Mouse (Mus musculus) limb, embryonic 13.5 days (tissue): Measurements from ENCODE around the gene Atp5g3. TPM values are rescaled to one million over a fixed set of nuclear protein-coding genes. Genes with fewer than 3 reads are reported as not detected.

Experiments
- ATAC-seq: fragments of 200-750 bp; cut with Nextera tagmentation; 2 replicates; pipeline ENCODE4 v1.8.0; 2017; ENCODE audit warnings: low read depth, moderate number of reproducible peaks, moderate TSS enrichment; ENCODE audit not compliant: low FRiP score
- H3K27ac ChIP-seq: fragments of 300-500 bp; sonication (generic); 2 replicates; pipeline ENCODE4 v1.5.1; 2015; ENCODE audit warnings: inconsistent platforms, mild to moderate bottlenecking, moderate library complexity
- H3K27me3 ChIP-seq: fragments of 300-500 bp; sonication (generic); 2 replicates; pipeline ENCODE4 v1.6.1; 2015; ENCODE audit warnings: mild to moderate bottlenecking, inconsistent platforms
- H3K36me3 ChIP-seq: fragments of 300-500 bp; sonication (generic); 2 replicates; pipeline ENCODE4 v1.6.1; 2015; ENCODE audit warnings: inconsistent platforms, mild to moderate bottlenecking, moderate library complexity
- H3K4me1 ChIP-seq: fragments of 300-500 bp; sonication (generic); 2 replicates; pipeline ENCODE4 v1.6.1; 2015; ENCODE audit warnings: inconsistent platforms
- H3K4me2 ChIP-seq: fragments of 300-500 bp; sonication (generic); replicated peaks from 2 replicates; pipeline ENCODE4 v1.6.1; 2015; ENCODE audit warnings: inconsistent platforms, mild to moderate bottlenecking, moderate library complexity
- H3K4me3 ChIP-seq: fragments of 300-500 bp; sonication (generic); 2 replicates; pipeline ENCODE4 v1.5.1; 2015; ENCODE audit warnings: moderate library complexity, mild to moderate bottlenecking, inconsistent platforms
- H3K9ac ChIP-seq: fragments of 300-500 bp; sonication (generic); 2 replicates; pipeline ENCODE4 v1.6.1; 2015; ENCODE audit warnings: mild to moderate bottlenecking, inconsistent platforms
- H3K9me3 ChIP-seq: fragments of 300-500 bp; sonication (generic); 2 replicates; pipeline ENCODE4 v1.6.1; 2016; ENCODE audit warnings: inconsistent platforms
- WGBS: fragments of 180-500 bp; shearing (Covaris S2); methylation state at CpG from one replicate; pipeline ENCODE4 v1.1.7; 2015; 5-methylcytosine and 5-hydroxymethylcytosine counted together
- polyA plus RNA-seq: library from polyadenylated mRNA; unstranded; fragments of >200 nt; fragmentation: Nextera tagmentation; extraction: Ambion mirVana; gene quantifications from 2 replicates; pipeline ENCODE4 v1.2.1, GENCODE M21; 2015

Atp5g3 gene
- 1,028 and 1,094 TPM in 2 replicates for polyA plus RNA-seq

DNA sequence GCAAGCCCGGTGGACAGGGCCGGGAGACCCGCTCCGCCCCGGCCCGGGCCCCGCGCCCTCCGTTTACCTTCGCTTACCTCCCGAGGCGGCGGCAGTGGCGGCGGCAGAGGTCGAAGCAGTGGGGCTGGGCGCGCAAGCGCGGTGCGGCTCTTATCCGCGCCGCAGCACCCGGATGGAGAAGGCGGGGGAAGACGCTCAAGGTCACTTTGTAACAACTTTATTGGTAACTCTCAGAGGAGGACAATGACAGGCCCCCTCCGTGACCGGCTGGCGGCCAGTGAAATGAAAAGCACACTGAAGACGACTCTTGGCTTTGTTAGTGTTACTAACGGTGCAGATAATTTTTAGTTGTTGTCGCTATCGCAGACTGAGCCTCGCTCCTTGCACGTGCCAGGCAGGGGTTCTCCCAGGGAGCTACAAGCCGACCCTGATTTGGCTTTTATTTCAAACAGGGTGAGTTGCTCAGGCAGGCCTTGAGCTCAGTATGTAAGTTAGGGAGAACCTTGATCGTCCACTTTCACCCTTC lies at the start of gene Atp5g3:
Gene Atp5g3, minus strand, starts transcription at position 152 of the 526 bp plus-strand sequence.
- H3K4me2 ChIP-seq, result peak within 1 kb of the TSS; percentile 85
- peaks cover 35% of the 10 kb centered on the region for H3K36me3 ChIP-seq
- H3K9me3 ChIP-seq, result no peaks in the 10 kb centered on the region
- H3K27me3 ChIP-seq, result no peaks in the 10 kb centered on the region
- ATAC-seq, result peak; percentile 95
- H3K27ac ChIP-seq, result peak within 1 kb of the TSS; percentile 94
- peak within 1 kb of the TSS; percentile 100 for H3K9ac ChIP-seq
- peak within 1 kb of the TSS; percentile 99 for H3K4me3 ChIP-seq
- under 1% methylated on average over 38 of the region's 38 CpGs for WGBS
- peaks cover 8% of the 10 kb centered on the region for H3K4me1 ChIP-seq

DNA sequence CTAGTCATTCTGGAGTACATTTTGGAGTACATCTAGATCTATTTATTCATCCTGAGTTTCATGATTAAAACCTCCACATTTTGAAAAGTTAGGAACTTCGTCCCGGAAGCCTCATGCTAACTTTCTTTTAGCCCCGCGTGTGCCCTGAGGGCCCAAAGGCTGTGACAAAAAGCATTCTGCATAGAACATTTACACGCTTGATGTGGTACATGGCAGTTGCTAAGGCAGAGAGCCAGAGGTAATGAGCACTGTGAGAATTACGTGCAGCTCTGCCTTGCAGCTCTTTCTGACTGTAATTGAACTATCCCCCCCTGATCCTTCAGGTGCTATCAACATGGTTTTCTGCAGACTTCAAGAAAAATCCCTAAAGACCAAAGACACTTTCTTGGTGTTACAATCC lies 47.2 kb upstream of the Atp5g3 start:
- Histone ChIP-seq H3K36me3 (no peaks in the 10 kb centered on the region), H3K4me3 (no peak overlapping the region), H3K9me3 (no peaks in the 10 kb centered on the region), H3K9ac (no peak overlapping the region), H3K27ac (no peak overlapping the region), H3K27me3 (peaks cover 3% of the 10 kb centered on the region; the same call in 1 of the 2 replicates), H3K4me2 (no peak overlapping the region), H3K4me1 (peaks cover 10% of the 10 kb centered on the region)
- 67% methylated on average over 6 of the region's 6 CpGs for WGBS
- no peak for ATAC-seq

DNA sequence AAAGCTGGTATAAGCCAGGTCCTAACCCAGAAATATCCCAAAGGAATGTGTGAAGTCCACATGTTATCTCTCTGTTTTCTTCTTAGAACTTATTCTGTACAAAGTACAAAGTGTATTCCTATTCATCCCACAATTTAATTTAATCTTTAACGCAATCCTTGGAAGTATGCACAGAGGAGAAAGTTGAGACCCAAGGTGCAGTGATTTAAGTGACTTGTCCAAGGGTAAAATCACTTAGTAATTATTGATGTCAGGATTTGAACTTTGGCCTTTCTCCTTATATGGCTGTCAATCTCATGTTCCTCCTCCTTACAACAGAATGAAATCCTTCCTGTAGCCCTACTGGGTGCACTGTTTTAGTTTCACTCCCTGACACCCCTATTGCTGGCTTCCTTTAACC lies 42.5 kb upstream of the Atp5g3 start:
- no peak overlapping the region for H3K4me3 ChIP-seq
- H3K4me1 ChIP-seq, result peaks cover 23% of the 10 kb centered on the region
- no peak overlapping the region for H3K27ac ChIP-seq
- no peak for ATAC-seq
- 54% methylated on average over 1 of the region's 1 CpGs for WGBS
- H3K9ac ChIP-seq, result no peak overlapping the region
- no peaks in the 10 kb centered on the region for H3K27me3 ChIP-seq
- no peaks in the 10 kb centered on the region for H3K36me3 ChIP-seq
- no peaks in the 10 kb centered on the region for H3K9me3 ChIP-seq
- no peak overlapping the region for H3K4me2 ChIP-seq

DNA sequence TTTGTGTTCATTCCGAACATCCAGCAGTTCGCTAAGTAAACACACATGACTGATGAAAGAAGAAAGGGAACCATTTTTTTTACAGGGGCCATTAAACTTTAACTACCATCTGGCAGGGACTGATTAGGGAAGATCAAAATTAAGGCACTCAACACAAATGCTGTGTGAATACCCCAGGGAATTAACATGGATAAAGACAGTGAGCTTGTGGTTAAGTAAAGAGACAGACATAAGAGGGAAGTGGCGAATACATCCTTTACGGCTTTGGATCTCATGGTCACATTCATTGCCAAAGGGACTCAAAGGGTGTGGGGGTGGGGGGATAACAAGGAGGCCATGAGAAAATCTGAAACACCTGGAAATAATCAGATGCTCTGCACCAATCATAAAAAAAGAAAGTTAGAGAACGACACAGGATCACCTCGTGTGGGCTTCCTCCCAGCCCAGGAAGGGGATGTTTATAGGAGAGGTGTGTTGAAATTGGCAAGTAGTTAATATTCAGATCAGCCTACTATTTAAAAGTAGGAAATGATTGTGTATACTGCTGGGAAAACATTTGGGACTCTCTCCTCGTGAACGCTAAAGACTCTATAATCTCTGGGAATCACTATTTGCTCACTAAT lies 41.6 kb upstream of the Atp5g3 start:
- Histone ChIP-seq H3K27me3 (no peaks in the 10 kb centered on the region), H3K4me2 (peak overlapping the region; percentile 38), H3K27ac (no peak overlapping the region; the same call in 1 of the 2 replicates), H3K9me3 (no peaks in the 10 kb centered on the region), H3K4me1 (peaks cover 21% of the 10 kb centered on the region), H3K4me3 (no peak overlapping the region), H3K36me3 (no peaks in the 10 kb centered on the region), H3K9ac (no peak overlapping the region)
- 9% methylated on average over 8 of the region's 8 CpGs for WGBS
- peak; percentile 36; the same call in 1 of the 2 replicates for ATAC-seq

DNA sequence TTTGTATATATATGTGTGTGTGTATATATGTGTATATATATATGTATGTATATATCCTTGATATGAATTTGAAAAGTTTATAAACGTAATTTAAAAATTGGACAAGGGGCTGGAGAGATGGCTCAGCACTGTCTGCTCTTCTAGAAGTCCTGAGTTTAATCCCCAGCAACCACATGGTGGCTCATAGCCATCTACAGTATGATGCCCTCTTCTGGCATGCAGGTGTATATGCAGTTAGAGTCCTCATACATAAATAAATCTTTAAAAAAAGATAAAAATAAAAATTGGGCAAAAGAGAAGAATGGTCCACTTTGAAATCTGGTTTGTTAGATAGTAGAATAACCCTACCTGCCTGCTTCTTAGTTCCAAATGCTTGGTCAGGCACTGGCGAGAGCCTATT lies 36.2 kb upstream of the Atp5g3 start:
- no peak overlapping the region for H3K4me3 ChIP-seq
- no peak overlapping the region for H3K9ac ChIP-seq
- H3K27me3 ChIP-seq, result no peaks in the 10 kb centered on the region
- ATAC-seq, result no peak
- peaks cover 4% of the 10 kb centered on the region for H3K4me1 ChIP-seq
- H3K9me3 ChIP-seq, result no peaks in the 10 kb centered on the region
- WGBS, result 90% methylated on average over 2 of the region's 2 CpGs
- no peak overlapping the region for H3K4me2 ChIP-seq
- no peaks in the 10 kb centered on the region for H3K36me3 ChIP-seq
- H3K27ac ChIP-seq, result no peak overlapping the region

DNA sequence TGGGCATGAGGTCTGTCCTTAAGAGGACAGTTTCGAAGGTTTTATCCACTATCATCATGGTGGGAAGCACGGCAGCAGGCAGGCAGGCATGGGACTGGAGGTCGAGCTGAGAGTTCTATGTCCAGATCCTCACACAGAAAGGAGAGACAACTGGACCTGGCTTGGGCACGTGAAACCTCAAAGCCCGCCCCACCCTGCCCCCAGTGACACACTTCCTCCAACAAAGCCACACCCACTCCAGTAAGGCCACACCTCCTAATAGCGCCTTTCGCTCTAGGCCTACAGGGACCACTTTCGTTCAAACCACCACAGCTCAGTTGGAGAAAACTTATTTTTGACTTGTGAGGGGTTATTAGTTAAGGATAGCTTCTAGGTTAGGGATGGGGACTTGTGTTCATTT lies 32.6 kb upstream of the Atp5g3 start:
- H3K4me3 ChIP-seq, result no peak overlapping the region
- H3K27me3 ChIP-seq, result no peaks in the 10 kb centered on the region
- no peak overlapping the region for H3K4me2 ChIP-seq
- no peaks in the 10 kb centered on the region for H3K36me3 ChIP-seq
- H3K27ac ChIP-seq, result no peak overlapping the region
- WGBS, result 89% methylated on average over 8 of the region's 8 CpGs
- no peaks in the 10 kb centered on the region for H3K9me3 ChIP-seq
- ATAC-seq, result no peak
- no peaks in the 10 kb centered on the region for H3K4me1 ChIP-seq
- no peak overlapping the region for H3K9ac ChIP-seq

DNA sequence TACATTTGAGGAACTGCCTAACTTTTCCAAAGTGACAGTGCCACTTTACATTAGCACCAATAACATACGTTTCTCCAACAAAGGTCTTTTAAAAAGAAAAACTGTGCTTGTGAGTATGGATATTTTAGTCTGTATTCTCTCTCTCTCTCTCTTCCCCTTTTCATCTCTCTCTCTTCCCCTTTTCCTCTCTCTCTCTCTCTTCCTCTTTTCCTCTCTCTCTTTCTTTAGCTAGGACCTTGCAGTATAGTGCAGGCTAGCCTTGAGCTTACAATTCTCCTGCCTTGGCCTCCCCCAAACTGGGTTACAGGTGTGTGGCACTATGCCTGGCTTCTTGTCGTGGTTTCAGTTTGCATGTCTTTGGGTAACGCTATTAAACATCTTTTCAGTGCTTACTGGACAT lies 31.7 kb upstream of the Atp5g3 start:
- no peaks in the 10 kb centered on the region for H3K36me3 ChIP-seq
- H3K4me2 ChIP-seq, result no peak overlapping the region
- H3K27ac ChIP-seq, result no peak overlapping the region
- no peaks in the 10 kb centered on the region for H3K4me1 ChIP-seq
- 80% methylated on average over 3 of the region's 3 CpGs for WGBS
- no peak overlapping the region for H3K4me3 ChIP-seq
- no peaks in the 10 kb centered on the region for H3K9me3 ChIP-seq
- no peak for ATAC-seq
- H3K9ac ChIP-seq, result no peak overlapping the region
- H3K27me3 ChIP-seq, result no peaks in the 10 kb centered on the region

DNA sequence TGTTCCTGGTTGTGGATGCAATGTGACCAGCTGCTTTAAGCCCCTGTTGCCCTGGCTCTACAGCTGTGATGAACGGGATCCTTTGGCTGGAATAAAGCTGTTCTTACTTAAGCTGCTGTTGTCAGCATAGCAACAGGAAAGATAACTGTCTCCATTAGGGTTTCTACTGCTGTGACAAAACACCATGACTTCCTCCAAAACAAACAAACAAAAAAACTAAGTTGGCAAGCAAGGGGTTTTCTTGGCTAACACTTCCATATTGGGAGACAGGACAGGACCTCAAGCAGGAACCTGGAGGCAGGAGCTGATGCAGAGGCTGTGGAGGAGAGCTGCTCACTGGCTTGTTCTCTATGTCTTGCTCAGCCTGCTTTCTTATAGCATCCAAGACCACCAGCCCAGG lies 30.2 kb upstream of the Atp5g3 start:
- WGBS, result 48% methylated on average over 1 of the region's 1 CpGs
- Histone ChIP-seq H3K27me3 (no peaks in the 10 kb centered on the region), H3K27ac (no peak overlapping the region), H3K9ac (no peak overlapping the region), H3K4me3 (no peak overlapping the region), H3K4me2 (no peak overlapping the region), H3K9me3 (no peaks in the 10 kb centered on the region), H3K4me1 (no peaks in the 10 kb centered on the region), H3K36me3 (no peaks in the 10 kb centered on the region)
- ATAC-seq, result no peak

DNA sequence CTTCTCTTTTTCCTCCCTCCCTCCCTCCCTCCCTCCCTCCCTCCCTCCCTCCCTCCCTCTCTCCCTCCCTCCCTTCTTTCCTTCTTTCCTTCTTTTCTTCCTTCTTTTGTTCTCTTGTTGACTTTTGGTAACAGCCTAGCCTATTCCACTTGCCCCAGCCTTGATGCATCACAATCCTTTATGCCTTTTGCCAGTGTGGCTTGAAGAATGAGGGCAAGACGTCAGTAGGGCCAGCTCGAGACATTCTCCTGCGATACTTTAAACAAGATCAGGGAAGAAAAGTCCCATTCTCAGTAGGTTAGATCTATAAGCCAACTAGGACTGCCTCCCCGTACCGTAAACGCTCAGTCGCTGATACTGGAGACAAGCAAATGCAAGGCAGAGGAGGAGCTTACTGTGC lies 29.3 kb upstream of the Atp5g3 start:
- H3K9ac ChIP-seq, result no peak overlapping the region
- no peak for ATAC-seq
- no peaks in the 10 kb centered on the region for H3K9me3 ChIP-seq
- H3K27ac ChIP-seq, result no peak overlapping the region
- no peak overlapping the region for H3K4me2 ChIP-seq
- 81% methylated on average over 7 of the region's 7 CpGs for WGBS
- H3K4me1 ChIP-seq, result no peaks in the 10 kb centered on the region
- no peaks in the 10 kb centered on the region for H3K36me3 ChIP-seq
- no peaks in the 10 kb centered on the region for H3K27me3 ChIP-seq
- H3K4me3 ChIP-seq, result no peak overlapping the region

DNA sequence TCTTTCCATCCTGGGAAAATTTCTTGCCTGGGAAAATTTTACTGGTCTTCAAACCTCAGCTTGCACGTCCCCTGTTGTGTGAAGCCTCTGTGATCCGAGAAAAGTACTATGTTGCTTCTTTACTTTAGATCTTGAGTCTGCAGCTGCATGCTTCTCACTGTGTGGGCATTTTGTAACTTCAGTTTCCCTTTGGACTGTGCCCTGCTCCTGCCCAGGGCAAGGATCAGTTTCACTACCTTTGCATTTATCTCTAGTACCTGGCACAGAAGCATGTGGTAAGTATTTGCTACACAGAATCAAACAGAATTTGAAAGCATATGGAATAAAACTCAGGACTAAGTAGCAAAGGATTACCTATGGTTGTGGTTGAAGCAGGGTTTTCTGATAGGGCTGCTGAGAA lies 27.8 kb upstream of the Atp5g3 start:
- Histone ChIP-seq H3K27me3 (no peaks in the 10 kb centered on the region), H3K4me1 (no peaks in the 10 kb centered on the region), H3K4me3 (no peak overlapping the region), H3K27ac (no peak overlapping the region), H3K36me3 (no peaks in the 10 kb centered on the region), H3K9me3 (no peaks in the 10 kb centered on the region), H3K4me2 (no peak overlapping the region), H3K9ac (no peak overlapping the region)
- 72% methylated on average over 2 of the region's 2 CpGs for WGBS
- ATAC-seq, result no peak

DNA sequence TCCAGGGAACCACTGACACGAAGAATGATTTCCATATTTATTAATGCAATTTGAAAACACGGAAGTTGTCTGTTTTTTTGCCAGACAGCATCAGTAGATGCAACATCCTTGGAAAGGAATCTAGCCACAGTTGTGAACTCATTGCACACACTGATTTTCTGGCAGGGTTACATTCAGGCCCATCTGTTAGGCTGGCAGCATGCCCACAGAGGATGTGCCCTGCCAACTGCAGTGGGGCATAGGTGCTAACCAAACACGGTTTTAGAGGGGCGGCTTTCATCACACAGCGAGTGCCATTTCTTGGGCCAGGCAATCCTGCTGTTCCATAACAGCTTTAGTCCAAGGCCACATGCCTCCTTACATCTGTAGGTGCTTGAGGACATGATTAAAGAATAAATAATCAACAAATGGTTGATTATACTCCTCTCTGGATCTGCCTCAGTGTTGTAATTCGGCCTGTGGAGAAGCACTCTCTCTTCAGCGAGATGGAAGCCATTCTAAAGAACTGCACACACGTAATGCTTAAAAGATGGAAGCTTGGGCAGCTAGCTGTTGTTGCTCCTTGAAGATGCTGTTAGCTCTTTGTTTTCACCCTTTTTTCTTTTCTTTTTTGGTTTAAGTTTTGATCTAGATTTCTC lies 21.7 kb upstream of the Atp5g3 start:
- ATAC-seq, result no peak
- no peaks in the 10 kb centered on the region for H3K36me3 ChIP-seq
- no peaks in the 10 kb centered on the region for H3K27me3 ChIP-seq
- 74% methylated on average over 8 of the region's 8 CpGs for WGBS
- H3K9ac ChIP-seq, result no peak overlapping the region
- no peaks in the 10 kb centered on the region; the same call in 1 of the 2 replicates for H3K9me3 ChIP-seq
- H3K4me1 ChIP-seq, result peaks cover 10% of the 10 kb centered on the region; the same call in 1 of the 2 replicates
- H3K4me2 ChIP-seq, result no peak overlapping the region
- no peak overlapping the region for H3K27ac ChIP-seq
- no peak overlapping the region for H3K4me3 ChIP-seq

DNA sequence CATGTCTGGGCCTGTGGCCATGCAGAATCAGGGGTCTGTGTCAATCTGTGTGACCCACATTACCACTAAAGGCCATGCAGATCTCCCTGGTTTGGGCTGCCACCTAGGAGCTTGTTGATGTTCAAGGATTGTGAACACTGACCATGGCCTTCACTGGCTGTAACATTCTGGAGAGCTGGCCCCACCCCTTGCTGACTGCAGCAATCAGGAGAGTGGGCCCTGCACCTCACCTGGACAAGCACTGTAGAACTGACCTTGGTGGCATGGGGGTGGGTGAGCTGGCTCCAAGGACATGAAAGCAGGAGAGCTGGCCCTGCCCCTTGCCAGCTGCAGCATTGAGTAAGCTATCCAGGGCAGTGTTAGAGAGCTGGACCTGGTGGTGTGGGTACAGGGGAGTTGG lies 16.6 kb upstream of the Atp5g3 start:
- Histone ChIP-seq H3K9me3 (no peaks in the 10 kb centered on the region; the same call in 1 of the 2 replicates), H3K27ac (no peak overlapping the region), H3K4me1 (peaks cover 16% of the 10 kb centered on the region; the same call in 1 of the 2 replicates), H3K9ac (no peak overlapping the region), H3K4me2 (no peak overlapping the region), H3K4me3 (no peak overlapping the region), H3K27me3 (no peaks in the 10 kb centered on the region), H3K36me3 (no peaks in the 10 kb centered on the region)
- ATAC-seq, result no peak
